Mouse (Mus musculus) large intestine, adult 2 months (tissue): ENCODE data around the gene Pnp. TPM values are rescaled to one million over a fixed set of nuclear protein-coding genes. Genes with fewer than 3 reads are reported as not detected.
A peak's percentile ranks its signal among the peaks of the same experiment; 100 is the strongest.
"Not testable (repeated sequence)": the region's sequence is repeated elsewhere in the genome, so short reads cannot be mapped to it uniquely, and the experiment has no call there.

ENCODE experiments used
- DNase-seq: peaks from one replicate; pipeline ENCODE4 v3.0.0-alpha.2; 2012; ENCODE audit warnings: low read depth, low spot score
- WGBS: fragments of 180-500 bp; shearing (Covaris S2); methylation state at CpG from one replicate; pipeline ENCODE4 v1.1.7; 2018; 5-methylcytosine and 5-hydroxymethylcytosine counted together
- polyA plus RNA-seq: library from polyadenylated mRNA; depleted of rRNA; stranded (reverse); fragments of >200 nt; gene quantifications from 2 replicates; pipeline ENCODE4 v1.2.3, GENCODE M21; 2012; rRNA removed

The Pnp gene
- polyA plus RNA-seq, result 143 and 173 TPM in 2 replicates

GRCm38 (mm10) chr14:50930754-50931492 is at the start of gene Pnp, which contains the start of gene Pip4p1:
Pnp (plus strand) TSS chr14:50931082.
Pip4p1 (minus strand) TSS chr14:50930856.
- WGBS, result under 1% methylated on average over 66 of the region's 68 CpGs
- peak; percentile 94 for DNase-seq

GRCm38 (mm10) chr14:50891621-50892020 is 39.3 kb upstream of the Pnp start:
- DNase-seq, result no peak
- WGBS, result 98% methylated on average over 8 of the region's 8 CpGs

- WGBS, result 77% methylated on average over 7 of the region's 7 CpGs
- no peak for DNase-seq
Observed at GRCm38 (mm10) chr14:50892091-50892490, 38.8 kb upstream of the Pnp start.

GRCm38 (mm10) chr14:50892541-50893459 is 38.1 kb upstream of the Pnp start:
- WGBS, result 50% methylated on average over 22 of the region's 22 CpGs
- no peak for DNase-seq

GRCm38 (mm10) chr14:50895407-50895806 is 35.5 kb upstream of the Pnp start:
- DNase-seq, result no peak

GRCm38 (mm10) chr14:50895985-50896746 is 34.7 kb upstream of the Pnp start:
- no peak for DNase-seq
- WGBS, result 13% methylated on average over 19 of the region's 19 CpGs

GRCm38 (mm10) chr14:50896747-50897373 is 34.0 kb upstream of the Pnp start:
- WGBS, result 39% methylated on average over 23 of the region's 23 CpGs
- no peak for DNase-seq

GRCm38 (mm10) chr14:50897374-50897765 is 33.5 kb upstream of the Pnp start, which contains the start of gene Klhl33:
Klhl33 (minus strand) TSS chr14:50897507.
- DNase-seq, result no peak
- WGBS, result 69% methylated on average over 7 of the region's 7 CpGs

- WGBS, result 93% methylated on average over 2 of the region's 2 CpGs
Observed at GRCm38 (mm10) chr14:50897992-50898391, 32.9 kb upstream of the Pnp start.

GRCm38 (mm10) chr14:50903973-50904827 is 26.7 kb upstream of the Pnp start:
- DNase-seq, result no peak
- 8% methylated on average over 26 of the region's 26 CpGs for WGBS

More at GRCm38 (mm10) chr14:50897992-50898391, 32.9 kb upstream of the Pnp start:
- not testable (repeated sequence) for DNase-seq

- WGBS, result 93% methylated on average over 4 of the region's 4 CpGs
- no peak for DNase-seq
Observed at GRCm38 (mm10) chr14:50904828-50905129, 26.1 kb upstream of the Pnp start.

GRCm38 (mm10) chr14:50905327-50905726 is 25.6 kb upstream of the Pnp start:
- not testable (repeated sequence) for DNase-seq

- DNase-seq, result no peak
- 59% methylated on average over 4 of the region's 4 CpGs for WGBS
Observed at GRCm38 (mm10) chr14:50908126-50908525, 22.8 kb upstream of the Pnp start.

- no peak for DNase-seq
- WGBS, result 66% methylated on average over 3 of the region's 3 CpGs
Observed at GRCm38 (mm10) chr14:50911356-50911755, 19.5 kb upstream of the Pnp start.

GRCm38 (mm10) chr14:50923437-50923836 is 7.4 kb upstream of the Pnp start:
- 65% methylated on average over 1 of the region's 1 CpGs for WGBS
- not testable (repeated sequence) for DNase-seq

- under 1% methylated on average over 57 of the region's 57 CpGs for WGBS
- peak; percentile 81 for DNase-seq
Observed at GRCm38 (mm10) chr14:50924281-50925064, 6.4 kb upstream of the Pnp start, which contains the start of the genes Osgep and Apex1. Osgep (minus strand) TSS chr14:50924893. Apex1 (plus strand) TSS chr14:50924968.

- DNase-seq, result no peak
- 1% methylated on average over 38 of the region's 38 CpGs for WGBS
Observed at GRCm38 (mm10) chr14:50925111-50925920, 5.6 kb upstream of the Pnp start.
